Mouse (Mus musculus): ENCODE measurements at regions not wholly inside any gene's neighbourhood (a gene's known extent, or its start where the extent isn't known, plus 50 kb on each side); places are given as distances from the start of the nearest gene placed in this dataset.

GRCm38 (mm10) chr14:33853499-33853898 lies 69.9 kb upstream of the Gdf10 start:
- no peak for DNase-seq
- intact Hi-C loops (cut with DNase I): no loop called here

- DNase-seq: no peak
- intact Hi-C loops (cut with DNase I): no loop called here
These were observed 69.2 kb upstream of the Gdf10 start for GRCm38 (mm10) chr14:33854181-33854580.

- DNase-seq: no peak
- intact Hi-C loops (cut with DNase I): no loop called here
These were observed 66.4 kb upstream of the Gdf10 start for GRCm38 (mm10) chr14:33856992-33857391.

- DNase-seq: no peak
- intact Hi-C loops (cut with DNase I): no loop called here
These were observed 58.6 kb upstream of the Gdf10 start for GRCm38 (mm10) chr14:33864796-33865195.

GRCm38 (mm10) chr14:33865746-33866145 lies 57.6 kb upstream of the Gdf10 start:
- intact Hi-C loops (cut with DNase I): no loop called here
- no peak for DNase-seq

- intact Hi-C loops (cut with DNase I): no loop called here
- DNase-seq: no peak
These were observed 55.7 kb upstream of the Gdf10 start for GRCm38 (mm10) chr14:33867674-33868073.

All from left cerebral cortex, postnatal 4 days (tissue).